Mouse (Mus musculus) forebrain, embryonic 14.5 days (tissue): ENCODE results near the gene Rhebl1. TPM values are rescaled to one million over a fixed set of nuclear protein-coding genes. Genes with fewer than 3 reads are reported as not detected.
"Not testable (repeated sequence)": the region's sequence is repeated elsewhere in the genome, so short reads cannot be mapped to it uniquely, and the experiment has no call there.

ENCODE experiments used
- ATAC-seq: fragments of 200-750 bp; cut with Nextera tagmentation; 2 replicates; pipeline ENCODE4 v1.8.0; 2017; ENCODE audit warnings: mild to moderate bottlenecking, moderate library complexity
- DNase-seq: peaks from one replicate; pipeline ENCODE4 v3.0.0-alpha.2; 2015; ENCODE audit warnings: low spot score
- H3K27ac ChIP-seq: fragments of 300-500 bp; sonication (generic); 2 replicates; pipeline ENCODE4 v1.5.1; 2014; ENCODE audit warnings: low read depth, mild to moderate bottlenecking, control low read depth, low read length, moderate library complexity
- H3K27me3 ChIP-seq: fragments of 300-500 bp; sonication (generic); replicated peaks from 2 replicates; pipeline ENCODE4 v1.6.1; 2014; ENCODE audit warnings: low read length, control low read depth, mixed read lengths; ENCODE audit not compliant: control insufficient read depth, insufficient read depth
- H3K36me3 ChIP-seq: fragments of 300-500 bp; sonication (generic); 2 replicates; pipeline ENCODE4 v1.6.1; 2014; ENCODE audit warnings: low read length, control low read depth; ENCODE audit not compliant: control insufficient read depth, insufficient read depth
- H3K4me1 ChIP-seq: fragments of 300-500 bp; sonication (generic); 2 replicates; pipeline ENCODE4 v1.6.1; 2014; ENCODE audit warnings: antibody characterized with exemption, low read length, control low read depth; ENCODE audit not compliant: control insufficient read depth, insufficient read depth
- H3K4me2 ChIP-seq: fragments of 300-500 bp; sonication (generic); 2 replicates; pipeline ENCODE4 v1.6.1; 2014; ENCODE audit warnings: mild to moderate bottlenecking, control low read depth, low read length
- H3K4me3 ChIP-seq: fragments of 300-500 bp; sonication (generic); 2 replicates; pipeline ENCODE4 v1.5.1; 2014; ENCODE audit warnings: low read depth, low read length, control low read depth
- H3K9ac ChIP-seq: fragments of 300-500 bp; sonication (generic); 2 replicates; pipeline ENCODE4 v1.6.1; 2014; ENCODE audit warnings: mild to moderate bottlenecking, low read length, control low read depth, moderate library complexity
- H3K9me3 ChIP-seq: fragments of 300-500 bp; sonication (generic); replicated peaks from 2 replicates; pipeline ENCODE4 v1.6.1; 2016; ENCODE audit warnings: low read length, control low read depth, mixed read lengths; ENCODE audit not compliant: control insufficient read depth
- WGBS: fragments of 180-500 bp; shearing (Covaris S2); extraction: QIAGEN DNeasy Blood & Tissue Kit; methylation state at CpG from one replicate; pipeline ENCODE4 v1.1.7; 2014; 5-methylcytosine and 5-hydroxymethylcytosine counted together
- polyA plus RNA-seq: library from polyadenylated mRNA; unstranded; fragments of >200 nt; fragmentation: Nextera tagmentation; extraction: Ambion mirVana; gene quantifications from 2 replicates; pipeline ENCODE4 v1.2.1, GENCODE M21; 2014

Gene Rhebl1
- polyA plus RNA-seq = 30.3 and 33.5 TPM in 2 replicates

DNA sequence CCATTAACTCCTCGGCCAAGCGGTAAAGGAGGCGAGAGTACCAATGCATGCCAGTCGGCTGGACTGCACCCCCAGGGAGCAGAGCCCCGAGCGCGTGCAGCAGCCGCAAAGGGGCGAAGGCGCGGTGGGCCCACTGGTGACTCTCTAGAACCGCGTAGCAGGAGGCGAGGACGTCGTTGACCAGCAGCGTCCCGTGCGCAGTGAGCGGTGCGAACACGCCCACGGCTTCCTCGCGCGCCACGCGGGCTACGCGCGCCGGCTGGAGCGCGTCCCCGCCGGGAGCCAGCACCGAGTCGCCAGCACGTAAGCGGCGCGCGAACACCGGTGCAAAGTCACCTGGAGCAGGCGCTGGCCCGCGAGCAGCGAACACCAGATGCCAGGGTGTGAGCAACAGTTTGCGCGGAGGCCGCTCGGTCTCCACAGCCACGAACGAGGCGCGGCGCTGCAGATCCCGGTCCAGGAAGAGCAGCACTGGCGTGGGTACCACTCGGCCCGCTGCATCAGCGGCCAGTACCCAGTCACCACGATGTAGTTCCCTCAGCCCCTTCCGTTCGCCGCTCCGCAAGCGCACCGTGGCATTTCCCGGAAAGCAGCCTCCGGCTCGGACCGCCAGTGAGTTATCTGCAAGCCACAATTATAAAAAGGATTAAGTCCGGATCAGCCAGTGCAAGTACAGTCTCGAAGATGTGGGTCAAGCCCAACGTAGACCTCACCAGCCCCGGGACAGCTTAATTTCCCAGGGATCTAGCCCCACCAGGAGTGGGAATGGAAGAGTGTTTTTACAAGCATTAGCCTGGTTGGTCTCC is at the start of gene Rhebl1:
Rhebl1 (minus strand) TSS at position 601 of the 806 bp plus-strand sequence.
- Histone ChIP-seq H3K9ac (peak within 1 kb of the TSS; percentile 55), H3K4me1 (peaks cover 15% of the 10 kb centered on the region; the same call in 1 of the 2 replicates), H3K4me2 (peak within 1 kb of the TSS; percentile 88), H3K4me3 (peak within 1 kb of the TSS; percentile 42), H3K27me3 (peaks cover 74% of the 10 kb centered on the region), H3K36me3 (no peaks in the 10 kb centered on the region), H3K27ac (no peak within 1 kb of the TSS), H3K9me3 (no peaks in the 10 kb centered on the region)
- ATAC-seq (no peak), DNase-seq (no peak)
- WGBS = under 1% methylated on average over 77 of the region's 77 CpGs

DNA sequence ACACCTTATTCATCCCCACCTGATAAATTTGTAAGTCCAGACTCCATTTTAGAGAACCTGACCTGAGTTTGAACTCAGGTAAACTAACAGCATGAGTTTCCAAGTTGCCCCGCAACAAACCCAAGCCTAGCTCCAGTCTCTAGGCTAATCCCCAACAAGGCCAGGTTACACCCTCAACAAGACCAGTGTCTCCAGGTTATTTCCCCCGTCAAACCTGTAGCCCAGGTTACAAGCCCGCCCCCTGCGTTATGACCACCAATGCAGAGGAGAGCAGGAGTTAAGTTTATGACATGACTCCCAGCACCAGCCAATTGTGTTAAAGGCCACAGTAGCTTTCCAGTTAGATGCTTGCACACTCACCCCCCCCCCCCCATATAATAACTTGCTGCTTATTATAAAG is 48.8 kb upstream of the Rhebl1 start:
- 79% methylated on average over 4 of the region's 4 CpGs for WGBS
- no peaks in the 10 kb centered on the region for H3K36me3 ChIP-seq
- no peak for DNase-seq

DNA sequence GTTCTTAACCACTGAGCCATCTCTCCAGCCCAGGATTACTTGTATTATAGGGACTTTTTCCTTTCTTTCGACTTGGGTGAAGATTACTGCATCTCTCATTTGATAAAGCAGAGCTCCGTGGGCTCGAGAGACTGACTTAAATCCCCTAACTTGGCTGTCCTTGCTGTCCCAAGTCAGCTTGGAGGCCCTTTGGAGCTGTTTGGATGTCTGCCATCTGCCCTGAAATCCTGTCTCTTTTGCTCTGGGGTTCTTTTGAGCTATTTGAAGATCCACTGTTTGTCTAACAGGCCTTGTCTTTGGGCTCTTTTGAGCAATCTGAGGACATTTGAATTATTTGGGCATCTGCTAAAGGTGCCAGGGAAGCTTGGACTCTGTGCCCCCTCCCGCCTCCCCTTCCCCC is 47.7 kb upstream of the Rhebl1 start:
- H3K9ac ChIP-seq = no peak overlapping the region
- no peak overlapping the region for H3K4me3 ChIP-seq
- no peak overlapping the region for H3K4me2 ChIP-seq
- no peaks in the 10 kb centered on the region for H3K27me3 ChIP-seq
- ATAC-seq (no peak), DNase-seq (no peak)
- no peaks in the 10 kb centered on the region for H3K9me3 ChIP-seq
- WGBS = 76% methylated on average over 4 of the region's 4 CpGs
- H3K36me3 ChIP-seq = no peaks in the 10 kb centered on the region
- H3K27ac ChIP-seq = no peak overlapping the region
- H3K4me1 ChIP-seq = peaks cover 2% of the 10 kb centered on the region; the same call in 1 of the 2 replicates

More for the DNA sequence above, 48.8 kb upstream of the Rhebl1 start:
- Histone ChIP-seq H3K9ac (no peak overlapping the region), H3K4me3 (no peak overlapping the region), H3K4me2 (no peak overlapping the region), H3K4me1 (peaks cover 2% of the 10 kb centered on the region; the same call in 1 of the 2 replicates), H3K27ac (no peak overlapping the region), H3K9me3 (no peaks in the 10 kb centered on the region), H3K27me3 (no peaks in the 10 kb centered on the region)
- ATAC-seq = no peak

DNA sequence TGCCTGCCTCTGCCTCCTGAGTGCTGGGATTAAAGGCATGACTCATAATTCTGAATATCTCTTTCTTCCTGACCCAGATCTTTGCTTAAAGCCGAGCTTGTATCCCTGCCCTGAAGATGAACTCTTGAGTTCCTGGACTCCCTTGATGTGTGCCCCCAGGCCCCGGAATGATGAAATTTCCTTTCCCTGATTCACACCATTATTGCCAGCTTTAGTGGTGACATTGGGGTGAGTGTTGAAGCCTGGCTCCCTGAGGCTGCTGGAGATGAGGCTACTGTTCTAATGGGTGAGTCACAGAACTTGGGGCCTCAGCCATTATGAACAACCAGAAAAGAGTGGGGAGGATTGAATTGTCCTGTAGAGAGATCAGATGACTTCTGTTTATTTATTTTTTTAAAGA is 47.2 kb upstream of the Rhebl1 start:
- ATAC-seq (no peak), DNase-seq (no peak)
- Histone ChIP-seq H3K27ac (no peak overlapping the region), H3K4me1 (peaks cover 2% of the 10 kb centered on the region; the same call in 1 of the 2 replicates), H3K27me3 (no peaks in the 10 kb centered on the region), H3K4me3 (no peak overlapping the region), H3K36me3 (no peaks in the 10 kb centered on the region), H3K9me3 (no peaks in the 10 kb centered on the region), H3K9ac (no peak overlapping the region), H3K4me2 (no peak overlapping the region)
- 91% methylated on average over 2 of the region's 2 CpGs for whole genome bisulfite sequencing

DNA sequence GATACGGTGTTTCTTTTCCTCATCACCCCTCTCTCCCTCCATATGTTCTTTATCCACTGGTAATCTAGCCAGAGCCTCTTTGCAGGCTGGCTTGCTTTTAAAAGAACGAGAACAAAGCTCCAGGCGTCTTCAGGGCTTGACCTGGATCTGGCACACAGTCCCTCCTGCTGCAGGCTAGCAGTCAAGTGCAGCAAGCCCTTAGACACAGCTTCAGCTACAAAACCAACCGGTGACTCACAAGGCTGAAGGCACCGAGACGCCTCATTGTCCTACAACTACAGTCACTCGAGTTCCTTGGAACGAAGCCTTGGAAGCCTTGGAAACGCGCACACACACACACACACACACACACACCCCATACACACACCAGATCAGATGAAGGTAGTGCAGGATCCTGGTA is 46.5 kb upstream of the Rhebl1 start:
- no peaks in the 10 kb centered on the region for H3K27me3 ChIP-seq
- H3K27ac ChIP-seq = peak overlapping the region; percentile 48; the same call in 1 of the 2 replicates
- H3K4me1 ChIP-seq = peaks cover 4% of the 10 kb centered on the region; the same call in 1 of the 2 replicates
- DNase-seq (peak; percentile 57), ATAC-seq (peak; percentile 29; the same call in 1 of the 2 replicates)
- 51% methylated on average over 10 of the region's 10 CpGs for WGBS
- H3K4me3 ChIP-seq = no peak overlapping the region
- no peaks in the 10 kb centered on the region for H3K9me3 ChIP-seq
- H3K4me2 ChIP-seq = no peak overlapping the region
- H3K36me3 ChIP-seq = no peaks in the 10 kb centered on the region
- no peak overlapping the region for H3K9ac ChIP-seq

DNA sequence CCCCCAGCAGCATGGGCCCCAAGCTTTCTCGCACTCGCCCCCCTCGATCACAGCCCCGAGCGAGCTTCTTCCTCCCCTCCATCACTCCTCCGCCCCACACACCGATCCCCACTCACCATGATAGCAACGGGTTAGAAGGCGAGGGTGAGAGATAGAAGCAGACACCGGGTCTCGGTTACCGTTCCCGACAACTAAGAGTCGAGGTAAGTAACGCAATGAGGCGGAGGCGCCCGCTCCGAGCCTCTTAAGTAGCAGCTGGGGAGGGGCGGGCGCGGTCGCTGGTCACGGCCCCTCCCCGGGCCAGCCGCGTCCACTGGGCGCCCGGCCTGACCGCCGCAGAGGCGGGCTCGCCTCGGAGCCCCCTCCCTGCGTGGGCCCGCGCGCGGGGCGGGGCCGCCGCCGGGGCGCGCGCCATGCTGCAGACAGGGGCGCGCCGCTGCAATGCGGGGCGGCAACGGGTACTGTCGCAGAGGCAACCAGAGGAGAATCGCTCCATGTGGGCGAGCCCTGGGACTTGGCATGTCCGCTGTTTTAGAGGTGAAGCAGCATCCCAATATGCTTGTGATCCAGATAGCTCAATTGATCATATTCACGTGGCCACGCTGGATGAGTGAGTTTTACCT is 40.0 kb upstream of the Rhebl1 start, which contains the start of gene Tuba1b:
Tuba1b (minus strand) TSS at position 349 of the 623 bp plus-strand sequence.
- ATAC-seq (peak; percentile 92), DNase-seq (peak; percentile 95)
- H3K4me1 ChIP-seq = peaks cover 16% of the 10 kb centered on the region
- peak within 1 kb of the TSS; percentile 69 for H3K4me3 ChIP-seq
- peaks cover 19% of the 10 kb centered on the region for H3K36me3 ChIP-seq
- peak within 1 kb of the TSS; percentile 99 for H3K27ac ChIP-seq
- peak within 1 kb of the TSS; percentile 88 for H3K9ac ChIP-seq
- no peaks in the 10 kb centered on the region for H3K27me3 ChIP-seq
- H3K9me3 ChIP-seq = no peaks in the 10 kb centered on the region
- under 1% methylated on average over 50 of the region's 58 CpGs for WGBS
- H3K4me2 ChIP-seq = peak within 1 kb of the TSS; percentile 96

DNA sequence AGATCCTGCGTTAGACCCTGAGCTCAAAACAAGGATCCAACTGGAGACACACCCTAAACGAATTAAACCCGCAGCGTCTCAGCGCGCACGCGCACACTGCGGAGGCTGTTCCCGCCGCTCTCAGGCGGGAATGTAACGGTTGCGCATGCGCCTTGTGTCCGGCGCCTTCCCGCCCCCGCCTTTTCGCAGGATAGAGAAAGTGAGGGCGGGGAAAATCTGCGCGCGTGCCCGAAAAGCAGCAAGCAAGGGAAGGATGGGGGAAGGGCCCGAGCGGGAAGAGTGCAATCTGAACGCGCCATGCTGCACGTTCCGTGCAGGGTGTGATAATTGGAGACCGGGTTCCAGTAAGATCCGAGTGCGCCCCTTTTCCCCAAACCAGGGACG is 39.5 kb upstream of the Rhebl1 start:
- peak; percentile 89 for ATAC-seq
- Histone ChIP-seq H3K4me2 (peak overlapping the region; percentile 96), H3K27ac (peak overlapping the region; percentile 99), H3K27me3 (no peaks in the 10 kb centered on the region), H3K9me3 (no peaks in the 10 kb centered on the region), H3K4me3 (peak overlapping the region; percentile 69), H3K36me3 (peaks cover 19% of the 10 kb centered on the region), H3K4me1 (peaks cover 16% of the 10 kb centered on the region), H3K9ac (peak overlapping the region; percentile 88)
- DNase-seq = peak; percentile 99
- WGBS = 0% methylated on average over 35 of the region's 35 CpGs

DNA sequence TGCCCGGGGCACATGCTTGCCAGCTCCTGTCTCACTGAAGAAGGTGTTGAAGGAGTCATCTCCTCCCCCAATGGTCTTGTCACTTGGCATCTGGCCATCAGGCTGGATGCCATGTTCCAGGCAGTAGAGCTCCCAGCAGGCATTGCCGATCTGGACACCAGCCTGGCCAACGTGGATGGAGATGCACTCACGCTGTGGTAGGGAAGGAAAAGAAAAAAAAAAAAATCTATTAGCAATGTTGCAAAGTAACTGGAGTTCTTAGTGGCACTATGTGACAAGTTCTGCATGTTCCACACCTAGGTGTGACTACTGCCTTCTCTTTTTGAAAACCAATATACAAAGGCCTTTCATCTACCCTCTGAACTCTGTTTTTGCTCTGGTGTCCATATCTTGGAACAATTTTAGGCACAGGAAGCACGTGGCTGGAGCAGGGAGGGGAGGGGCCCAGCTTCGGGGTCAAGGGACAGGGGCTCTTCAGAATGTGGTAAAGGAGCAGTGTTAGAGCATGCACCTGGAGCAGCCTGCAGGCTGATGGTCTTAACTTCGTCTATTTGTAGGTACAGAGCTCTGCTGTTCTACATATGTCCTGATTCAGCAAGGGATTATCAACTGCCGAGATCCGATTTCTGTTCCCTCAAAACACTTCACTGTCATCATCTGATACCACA is 38.8 kb upstream of the Rhebl1 start:
- 0 out of 2 replicates have a peak, but pooled peaks have one; percentile 16 for ATAC-seq
- Histone ChIP-seq H3K27ac (peak overlapping the region; percentile 99), H3K4me1 (peaks cover 16% of the 10 kb centered on the region), H3K4me3 (peak overlapping the region; percentile 69), H3K36me3 (peaks cover 19% of the 10 kb centered on the region), H3K9ac (peak overlapping the region; percentile 88), H3K4me2 (peak overlapping the region; percentile 96)
- 10% methylated on average over 8 of the region's 9 CpGs for WGBS
- H3K27me3 ChIP-seq, DNase-seq, H3K9me3 ChIP-seq: not testable (repeated sequence)
